Mouse (Mus musculus) kidney, adult 2 months (tissue): ENCODE measurements around the gene Zfyve19.

Experiments
- CTCF ChIP-seq: fragments of 200-500 bp; conservative IDR thresholded peaks from 2 replicates; pipeline ENCODE4 v1.5.1; 2011; ENCODE audit warnings: low read depth, mild to moderate bottlenecking, control low read depth, low read length, moderate library complexity, mixed read lengths; ENCODE audit not compliant: insufficient read depth, insufficient read length
- POLR2A ChIP-seq: fragments of 200-500 bp; IDR thresholded peaks from one replicate; pipeline ENCODE4 v1.6.1; 2011; ENCODE audit warnings: low read depth, low read length, control low read depth

DNA sequence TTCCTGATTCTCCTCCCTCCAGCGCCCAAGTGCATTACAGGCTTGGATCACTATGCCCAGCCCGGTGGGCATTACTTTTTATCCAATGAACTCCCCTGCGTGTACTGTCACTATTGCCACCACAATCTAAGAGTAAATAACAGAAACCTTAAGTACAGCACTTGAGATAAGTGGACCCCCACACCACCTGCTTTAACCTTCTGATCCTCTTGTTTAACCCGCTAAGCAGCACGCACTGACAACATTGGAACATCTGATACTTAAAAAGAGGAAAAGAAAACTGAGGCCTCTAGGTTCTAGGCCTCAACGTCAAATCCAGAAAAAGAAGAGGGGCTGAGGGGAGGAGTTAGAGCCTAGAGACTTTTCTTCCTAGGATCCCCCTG lies 465 bp upstream of the Zfyve19 start:
- TF ChIP-seq CTCF (no peak), POLR2A (no peak)
